Mouse (Mus musculus) embryonic facial prominence, embryonic 13.5 days (tissue): ENCODE measurements around the gene Gm9945. TPM values are rescaled to one million over a fixed set of nuclear protein-coding genes. Genes with fewer than 3 reads are reported as not detected.

Source experiments
- ATAC-seq: fragments of 200-750 bp; cut with Nextera tagmentation; 2 replicates; pipeline ENCODE4 v1.8.0; 2017; ENCODE audit warnings: low read depth; ENCODE audit not compliant: insufficient number of reproducible peaks, insufficient read depth, low FRiP score, low TSS enrichment
- H3K27ac ChIP-seq: fragments of 300-500 bp; sonication (generic); 2 replicates; pipeline ENCODE4 v1.5.1; 2015; ENCODE audit warnings: moderate library complexity, mild to moderate bottlenecking, inconsistent platforms
- H3K27me3 ChIP-seq: fragments of 300-500 bp; sonication (generic); 2 replicates; pipeline ENCODE4 v1.6.1; 2015; ENCODE audit warnings: mild to moderate bottlenecking, inconsistent platforms
- H3K36me3 ChIP-seq: fragments of 300-500 bp; sonication (generic); 2 replicates; pipeline ENCODE4 v1.6.1; 2015; ENCODE audit warnings: mild to moderate bottlenecking, inconsistent platforms
- H3K4me1 ChIP-seq: fragments of 300-500 bp; sonication (generic); 2 replicates; pipeline ENCODE4 v1.6.1; 2015; ENCODE audit warnings: inconsistent platforms
- H3K4me2 ChIP-seq: fragments of 300-500 bp; sonication (generic); 2 replicates; pipeline ENCODE4 v1.6.1; 2015; ENCODE audit warnings: moderate library complexity, mild to moderate bottlenecking, inconsistent platforms
- H3K4me3 ChIP-seq: fragments of 300-500 bp; sonication (generic); 2 replicates; pipeline ENCODE4 v1.5.1; 2015; ENCODE audit warnings: mild to moderate bottlenecking, inconsistent platforms
- H3K9ac ChIP-seq: fragments of 300-500 bp; sonication (generic); 2 replicates; pipeline ENCODE4 v1.6.1; 2015; ENCODE audit warnings: mild to moderate bottlenecking, inconsistent platforms
- H3K9me3 ChIP-seq: fragments of 300-500 bp; sonication (generic); 2 replicates; pipeline ENCODE4 v1.6.1; 2016; ENCODE audit warnings: inconsistent platforms
- WGBS: fragments of 180-500 bp; shearing (Covaris S2); methylation state at CpG from one replicate; pipeline ENCODE4 v1.1.7; 2015; ENCODE audit warnings: mixed read lengths; 5-methylcytosine and 5-hydroxymethylcytosine counted together
- polyA plus RNA-seq: library from polyadenylated mRNA; unstranded; fragments of >200 nt; fragmentation: Nextera tagmentation; extraction: Ambion mirVana; gene quantifications from 2 replicates; pipeline ENCODE4 v1.2.1, GENCODE M21; 2015

Gm9945 gene
- polyA plus RNA-seq: not detected in 2 replicates

- ATAC-seq: 0 out of 2 replicates have a peak, but pooled peaks have one; percentile 28
- Histone ChIP-seq H3K9me3 (no peaks in the 10 kb centered on the region; the same call in 1 of the 2 replicates), H3K36me3 (no peaks in the 10 kb centered on the region), H3K27me3 (peaks cover 73% of the 10 kb centered on the region), H3K4me2 (peak within 1 kb of the TSS; percentile 75), H3K4me3 (peak within 1 kb of the TSS; percentile 46), H3K9ac (peak within 1 kb of the TSS; percentile 53), H3K4me1 (peaks cover 25% of the 10 kb centered on the region), H3K27ac (no peak within 1 kb of the TSS)
- WGBS: 3% methylated on average over 40 of the region's 40 CpGs
These were observed at the start of gene Gm9945, which contains the start of gene Sowaha for GRCm38 (mm10) chr11:53479783-53480301. Gm9945 (plus strand) TSS chr11:53480166. Sowaha (minus strand) TSS chr11:53480274.

DNA sequence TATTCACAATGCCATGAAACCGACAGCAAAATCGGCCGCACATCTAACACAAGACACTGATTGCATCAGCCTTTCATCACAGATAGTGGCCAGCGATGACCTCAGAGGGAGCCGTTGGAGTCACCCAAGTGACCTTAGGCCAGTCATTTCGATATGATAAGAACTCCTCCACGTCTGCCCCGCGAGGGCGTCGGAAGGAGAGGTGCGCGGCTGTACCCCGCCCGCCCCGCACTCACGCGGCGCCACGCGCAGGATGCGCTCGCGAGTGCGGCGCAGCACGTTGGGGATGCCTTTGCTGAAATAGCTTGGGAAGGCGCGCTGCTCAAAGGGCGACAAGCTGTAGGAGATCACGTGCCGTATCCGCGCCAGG is 49.7 kb upstream of the Gm9945 start:
- H3K27ac ChIP-seq: peak overlapping the region; percentile 73
- peaks cover 9% of the 10 kb centered on the region for H3K36me3 ChIP-seq
- no peaks in the 10 kb centered on the region for H3K9me3 ChIP-seq
- peaks cover 11% of the 10 kb centered on the region for H3K4me1 ChIP-seq
- H3K9ac ChIP-seq: peak overlapping the region; percentile 92
- H3K27me3 ChIP-seq: no peaks in the 10 kb centered on the region
- ATAC-seq: peak; percentile 23
- peak overlapping the region; percentile 66 for H3K4me2 ChIP-seq
- WGBS: under 1% methylated on average over 34 of the region's 34 CpGs
- H3K4me3 ChIP-seq: peak overlapping the region; percentile 85

GRCm38 (mm10) chr11:53430670-53431346 is 49.2 kb upstream of the Gm9945 start, which contains the start of the genes Uqcrq and Gdf9:
Uqcrq (minus strand) TSS chr11:53430831.
Gdf9 (plus strand) TSS chr11:53431023.
- H3K4me3 ChIP-seq: peak within 1 kb of the TSS; percentile 85
- H3K4me1 ChIP-seq: peaks cover 11% of the 10 kb centered on the region
- H3K27ac ChIP-seq: peak within 1 kb of the TSS; percentile 73
- ATAC-seq: peak; percentile 90
- H3K4me2 ChIP-seq: peak within 1 kb of the TSS; percentile 66
- H3K36me3 ChIP-seq: peaks cover 9% of the 10 kb centered on the region
- WGBS: under 1% methylated on average over 44 of the region's 44 CpGs
- H3K9me3 ChIP-seq: no peaks in the 10 kb centered on the region
- H3K9ac ChIP-seq: peak within 1 kb of the TSS; percentile 92
- H3K27me3 ChIP-seq: no peaks in the 10 kb centered on the region

- Histone ChIP-seq H3K4me3 (peak overlapping the region; percentile 85), H3K27ac (peak overlapping the region; percentile 73), H3K9me3 (no peaks in the 10 kb centered on the region), H3K4me1 (peaks cover 11% of the 10 kb centered on the region), H3K27me3 (no peaks in the 10 kb centered on the region), H3K9ac (peak overlapping the region; percentile 92), H3K4me2 (peak overlapping the region; percentile 66), H3K36me3 (peaks cover 9% of the 10 kb centered on the region)
- WGBS: 19% methylated on average over 9 of the region's 9 CpGs
- ATAC-seq: peak; percentile 35
These were observed 48.5 kb upstream of the Gm9945 start for GRCm38 (mm10) chr11:53431347-53432056.

- no peak for ATAC-seq
- H3K9ac ChIP-seq: no peak overlapping the region
- no peaks in the 10 kb centered on the region for H3K9me3 ChIP-seq
- H3K27me3 ChIP-seq: no peaks in the 10 kb centered on the region
- no peak overlapping the region for H3K27ac ChIP-seq
- H3K4me3 ChIP-seq: no peak overlapping the region
- peaks cover 11% of the 10 kb centered on the region for H3K4me1 ChIP-seq
- H3K4me2 ChIP-seq: no peak overlapping the region
- WGBS: 67% methylated on average over 6 of the region's 6 CpGs
- peaks cover 8% of the 10 kb centered on the region for H3K36me3 ChIP-seq
These were observed 46.9 kb upstream of the Gm9945 start for GRCm38 (mm10) chr11:53433057-53433456.

DNA sequence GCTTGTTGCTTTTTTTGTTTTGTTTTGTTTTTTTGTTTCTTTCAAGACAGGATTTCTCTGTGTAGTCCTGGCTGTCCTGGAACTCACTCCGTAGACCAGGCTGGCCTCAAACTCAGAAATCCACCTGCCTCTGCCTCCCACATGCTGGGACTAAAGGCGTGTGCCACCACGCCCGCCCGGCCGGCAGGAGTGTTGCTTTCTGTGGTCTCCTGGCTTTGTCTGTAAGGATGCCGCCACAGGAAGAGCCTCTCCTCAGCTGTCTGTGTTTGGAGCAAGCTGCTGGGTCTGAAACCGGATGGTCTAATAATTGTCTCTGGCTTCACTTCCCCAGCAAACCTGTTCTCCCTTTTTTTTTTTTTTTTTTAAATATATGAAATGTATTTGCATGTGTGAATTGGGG is 44.5 kb upstream of the Gm9945 start:
- Histone ChIP-seq H3K4me2 (no peak overlapping the region), H3K36me3 (no peaks in the 10 kb centered on the region), H3K27ac (no peak overlapping the region), H3K4me3 (no peak overlapping the region), H3K9me3 (no peaks in the 10 kb centered on the region), H3K9ac (no peak overlapping the region), H3K4me1 (peaks cover 5% of the 10 kb centered on the region; the same call in 1 of the 2 replicates), H3K27me3 (no peaks in the 10 kb centered on the region)
- WGBS: 86% methylated on average over 8 of the region's 8 CpGs
- no peak for ATAC-seq

GRCm38 (mm10) chr11:53436338-53436737 is 43.6 kb upstream of the Gm9945 start:
- Histone ChIP-seq H3K4me1 (peaks cover 3% of the 10 kb centered on the region; the same call in 1 of the 2 replicates), H3K36me3 (no peaks in the 10 kb centered on the region), H3K4me2 (no peak overlapping the region), H3K27me3 (no peaks in the 10 kb centered on the region), H3K9me3 (no peaks in the 10 kb centered on the region), H3K27ac (no peak overlapping the region), H3K9ac (no peak overlapping the region), H3K4me3 (no peak overlapping the region)
- WGBS: 88% methylated on average over 6 of the region's 6 CpGs
- no peak for ATAC-seq

DNA sequence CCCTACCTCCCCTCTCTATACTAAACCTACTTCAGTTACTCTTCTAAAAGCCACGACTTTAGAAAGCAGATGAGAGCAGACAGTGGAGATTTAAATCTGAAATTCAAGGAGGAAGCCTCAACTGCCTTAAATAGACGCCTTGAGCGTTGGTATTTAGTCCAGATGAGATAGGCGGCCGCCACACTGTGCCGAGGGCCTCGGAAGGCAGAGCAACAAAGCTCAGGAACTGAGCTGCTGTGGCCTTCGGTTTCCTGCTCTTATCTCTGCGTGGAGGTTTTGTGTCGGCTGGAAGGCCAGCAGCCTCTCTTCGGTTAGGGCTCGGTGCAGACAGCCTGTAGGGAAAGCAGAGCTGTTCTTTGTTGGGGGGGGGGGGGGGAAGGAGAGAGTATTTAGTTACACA is 38.0 kb upstream of the Gm9945 start:
- WGBS: 31% methylated on average over 12 of the region's 12 CpGs
- Histone ChIP-seq H3K4me1 (peaks cover 4% of the 10 kb centered on the region; the same call in 1 of the 2 replicates), H3K27me3 (no peaks in the 10 kb centered on the region), H3K9ac (0 out of 2 replicates have a peak overlapping the region, but pooled peaks have one; percentile 27), H3K36me3 (no peaks in the 10 kb centered on the region), H3K4me3 (0 out of 2 replicates have a peak overlapping the region, but pooled peaks have one; percentile 3), H3K27ac (peak overlapping the region; percentile 72; the same call in 1 of the 2 replicates), H3K9me3 (no peaks in the 10 kb centered on the region), H3K4me2 (0 out of 2 replicates have a peak overlapping the region, but pooled peaks have one; percentile 9)
- ATAC-seq: no peak

- Histone ChIP-seq H3K4me1 (peaks cover 4% of the 10 kb centered on the region; the same call in 1 of the 2 replicates), H3K9me3 (no peaks in the 10 kb centered on the region), H3K36me3 (no peaks in the 10 kb centered on the region), H3K27ac (no peak overlapping the region), H3K4me2 (no peak overlapping the region), H3K9ac (no peak overlapping the region), H3K27me3 (no peaks in the 10 kb centered on the region), H3K4me3 (no peak overlapping the region)
- ATAC-seq: no peak
- 38% methylated on average over 6 of the region's 6 CpGs for WGBS
These were observed 36.1 kb upstream of the Gm9945 start for GRCm38 (mm10) chr11:53443861-53444260.

GRCm38 (mm10) chr11:53445562-53445961 is 34.4 kb upstream of the Gm9945 start:
- ATAC-seq: no peak
- H3K4me1 ChIP-seq: peaks cover 4% of the 10 kb centered on the region; the same call in 1 of the 2 replicates
- H3K4me2 ChIP-seq: no peak overlapping the region
- 64% methylated on average over 13 of the region's 13 CpGs for WGBS
- no peaks in the 10 kb centered on the region for H3K27me3 ChIP-seq
- H3K9ac ChIP-seq: no peak overlapping the region
- H3K4me3 ChIP-seq: no peak overlapping the region
- H3K27ac ChIP-seq: no peak overlapping the region
- no peaks in the 10 kb centered on the region for H3K9me3 ChIP-seq
- no peaks in the 10 kb centered on the region for H3K36me3 ChIP-seq

- Histone ChIP-seq H3K27me3 (no peaks in the 10 kb centered on the region), H3K4me2 (no peak overlapping the region), H3K4me1 (peaks cover 4% of the 10 kb centered on the region; the same call in 1 of the 2 replicates), H3K36me3 (no peaks in the 10 kb centered on the region), H3K9me3 (no peaks in the 10 kb centered on the region), H3K27ac (no peak overlapping the region), H3K9ac (no peak overlapping the region), H3K4me3 (no peak overlapping the region)
- WGBS: 85% methylated on average over 13 of the region's 13 CpGs
- no peak for ATAC-seq
These were observed 33.8 kb upstream of the Gm9945 start for GRCm38 (mm10) chr11:53446183-53446582.
